Mouse (Mus musculus) liver, embryonic 14.5 days (tissue): ENCODE data around the gene Naa80. TPM values are rescaled to one million over a fixed set of nuclear protein-coding genes. Genes with fewer than 3 reads are reported as not detected.
A peak's percentile ranks its signal among the peaks of the same experiment; 100 is the strongest.

ENCODE experiments used
- ATAC-seq: fragments of 200-750 bp; cut with Nextera tagmentation; 2 replicates; pipeline ENCODE4 v1.8.0; 2017; ENCODE audit warnings: moderate number of reproducible peaks, mild to moderate bottlenecking, moderate library complexity; ENCODE audit not compliant: insufficient read depth
- DNase-seq, 3 experiments: peaks; one replicate each; pipeline ENCODE4 v3.0.0-alpha.2; 2012 to 2013; ENCODE audit warnings: low read depth in 3 of 3, low spot score in 3 of 3
- H3K27ac ChIP-seq: fragments of 300-500 bp; sonication (generic); 2 replicates; pipeline ENCODE4 v1.5.1; 2014; ENCODE audit warnings: moderate library complexity, mild to moderate bottlenecking, control low read depth, inconsistent platforms
- H3K27me3 ChIP-seq: fragments of 300-500 bp; sonication (generic); 2 replicates; pipeline ENCODE4 v1.6.1; 2014; ENCODE audit warnings: mild to moderate bottlenecking, low read length, moderate library complexity; ENCODE audit not compliant: control insufficient read depth, insufficient read depth
- H3K36me3 ChIP-seq: fragments of 300-500 bp; sonication (generic); replicated peaks from 2 replicates; pipeline ENCODE4 v1.6.1; 2014; ENCODE audit warnings: low read depth; ENCODE audit not compliant: control insufficient read depth, insufficient read depth
- H3K4me1 ChIP-seq, 2 experiments: fragments of 200-500 bp in 1 of 2; fragments of 300-500 bp in 1 of 2; sonication (generic) in 1 of 2; replicated peaks; 2 replicates each; pipeline ENCODE4 v1.6.1; 2012 to 2014; ENCODE audit warnings: antibody characterized with exemption in 1 of 2, inconsistent platforms in 1 of 2, low read length in 1 of 2; ENCODE audit not compliant: control insufficient read depth in 2 of 2, insufficient read depth in 2 of 2
- H3K4me2 ChIP-seq: fragments of 300-500 bp; sonication (generic); 2 replicates; pipeline ENCODE4 v1.6.1; 2014; ENCODE audit warnings: low read depth, mild to moderate bottlenecking, control low read depth, moderate library complexity
- H3K4me3 ChIP-seq, 2 experiments: fragments of 200-500 bp in 1 of 2; fragments of 300-500 bp in 1 of 2; sonication (generic) in 1 of 2; 2 replicates each; pipeline ENCODE4 v1.5.1; 2012 to 2014; ENCODE audit warnings: low read depth in 2 of 2, low read length in 2 of 2, mild to moderate bottlenecking in 2 of 2, control low read depth in 1 of 2, inconsistent platforms in 1 of 2, moderate library complexity in 1 of 2; ENCODE audit not compliant: insufficient read depth in 1 of 2
- H3K9ac ChIP-seq: fragments of 300-500 bp; sonication (generic); replicated peaks from 2 replicates; pipeline ENCODE4 v1.6.1; 2014; ENCODE audit warnings: mild to moderate bottlenecking, control low read depth, moderate library complexity
- H3K9me3 ChIP-seq: fragments of 300-500 bp; sonication (generic); 2 replicates; pipeline ENCODE4 v1.6.1; 2016; ENCODE audit warnings: low read length, mixed read lengths; ENCODE audit not compliant: control insufficient read depth
- CTCF ChIP-seq: IDR thresholded peaks from 2 replicates; pipeline ENCODE4 v1.5.1; 2016; ENCODE audit warnings: antibody characterized with exemption, low read depth, control low read depth
- EP300 ChIP-seq: IDR thresholded peaks from 2 replicates; pipeline ENCODE4 v1.6.1; 2016; ENCODE audit warnings: antibody characterized with exemption, low read depth
- WGBS: fragments of 180-500 bp; shearing (Covaris S2); extraction: QIAGEN DNeasy Blood & Tissue Kit; methylation state at CpG from one replicate; pipeline ENCODE4 v1.1.7; 2014; ENCODE audit not compliant: insufficient replicate concordance; 5-methylcytosine and 5-hydroxymethylcytosine counted together
- polyA plus RNA-seq, 2 experiments: library from polyadenylated mRNA; depleted of rRNA in 1 of 2; stranded (reverse) in 1 of 2; unstranded in 1 of 2; fragments of >200 nt; fragmentation: Nextera tagmentation in 1 of 2; extraction: Ambion mirVana in 1 of 2; gene quantifications; 2 replicates each; pipeline versions ENCODE4 v1.2.1 to v1.2.3; 2012 to 2014

Gene Naa80
- polyA plus RNA-seq, 2 experiments, result 8.9 to 11.4 TPM

GRCm38 (mm10) chr9:107599842-107600241 lies 21.2 kb downstream of the Naa80 start:
- Histone ChIP-seq H3K36me3 (no peaks in the 10 kb centered on the region; the same call in 1 of the 2 replicates), H3K27ac (no peak overlapping the region), H3K4me3 (no peak overlapping the region), H3K4me2 (no peak overlapping the region), H3K9me3 (no peaks in the 10 kb centered on the region), H3K27me3 (no peaks in the 10 kb centered on the region; the same call in 1 of the 2 replicates), H3K9ac (no peak overlapping the region), H3K4me1 (peaks cover 0 to 7% of the 10 kb centered on the region in 2 experiments; a peak in 3 of 4 replicates)
- no peak for DNase-seq
- ATAC-seq, result no peak
- 74% methylated on average over 14 of the region's 14 CpGs for WGBS
- TF ChIP-seq EP300, result no peak
- no peak for TF ChIP-seq CTCF

GRCm38 (mm10) chr9:107600745-107601144 lies 22.1 kb downstream of the Naa80 start:
- H3K4me2 ChIP-seq, result no peak overlapping the region
- ATAC-seq (no peak), DNase-seq (no peak)
- 63% methylated on average over 12 of the region's 12 CpGs for WGBS
- no peak overlapping the region for H3K27ac ChIP-seq
- H3K9ac ChIP-seq, result no peak overlapping the region
- H3K4me3 ChIP-seq, result no peak overlapping the region
- TF ChIP-seq EP300 (no peak), CTCF (peak; percentile 54)
- H3K4me1 ChIP-seq, result peaks cover 0 to 10% of the 10 kb centered on the region in 2 experiments; a peak in 3 of 4 replicates
- H3K9me3 ChIP-seq, result no peaks in the 10 kb centered on the region
- H3K36me3 ChIP-seq, result no peaks in the 10 kb centered on the region
- H3K27me3 ChIP-seq, result no peaks in the 10 kb centered on the region; the same call in 1 of the 2 replicates

- no peak overlapping the region for H3K4me2 ChIP-seq
- H3K27me3 ChIP-seq, result no peaks in the 10 kb centered on the region; the same call in 1 of the 2 replicates
- no peak overlapping the region for H3K27ac ChIP-seq
- H3K36me3 ChIP-seq, result no peaks in the 10 kb centered on the region
- H3K9me3 ChIP-seq, result no peaks in the 10 kb centered on the region
- ATAC-seq, result no peak
- 78% methylated on average over 11 of the region's 11 CpGs for WGBS
- H3K4me3 ChIP-seq, result no peak overlapping the region
- H3K4me1 ChIP-seq, result peaks cover 0 to 10% of the 10 kb centered on the region in 2 experiments; a peak in 3 of 4 replicates
- TF ChIP-seq EP300 (no peak), CTCF (no peak)
- no peak overlapping the region for H3K9ac ChIP-seq
- no peak for DNase-seq
Measured at GRCm38 (mm10) chr9:107601275-107601674, 22.6 kb downstream of the Naa80 start.

- TF ChIP-seq EP300 (no peak), CTCF (peak; percentile 100)
- WGBS, result 4% methylated on average over 10 of the region's 10 CpGs
- Histone ChIP-seq H3K9ac (no peak overlapping the region), H3K4me3 (peak overlapping the region; percentile 25 to 31; a peak in 1 of 4 replicates), H3K4me2 (peak overlapping the region; percentile 46), H3K27me3 (no peaks in the 10 kb centered on the region; the same call in 1 of the 2 replicates), H3K4me1 (peaks cover 0 to 10% of the 10 kb centered on the region in 2 experiments; a peak in 3 of 4 replicates), H3K27ac (no peak overlapping the region), H3K9me3 (no peaks in the 10 kb centered on the region), H3K36me3 (no peaks in the 10 kb centered on the region)
- DNase-seq (peak; percentile 66 to 75 (median 70)), ATAC-seq (peak; percentile 65)
Measured at GRCm38 (mm10) chr9:107602068-107602648, 23.5 kb downstream of the Naa80 start.

GRCm38 (mm10) chr9:107603251-107603650 lies 24.6 kb downstream of the Naa80 start:
- Histone ChIP-seq H3K4me1 (peaks cover 0 to 12% of the 10 kb centered on the region in 2 experiments; a peak in 3 of 4 replicates), H3K27me3 (no peaks in the 10 kb centered on the region; the same call in 1 of the 2 replicates), H3K4me2 (no peak overlapping the region), H3K36me3 (no peaks in the 10 kb centered on the region), H3K9ac (no peak overlapping the region), H3K9me3 (no peaks in the 10 kb centered on the region), H3K27ac (no peak overlapping the region), H3K4me3 (no peak overlapping the region)
- TF ChIP-seq CTCF, result no peak
- ATAC-seq (no peak), DNase-seq (no peak)
- WGBS, result 57% methylated on average over 6 of the region's 6 CpGs
